Mouse (Mus musculus): ENCODE measurements around the gene Arl6ip5. TPM values are rescaled to one million over a fixed set of nuclear protein-coding genes. Genes with fewer than 3 reads are reported as not detected.

The Arl6ip5 gene
- polyA plus RNA-seq (2021; fragmentation: Nextera tagmentation): 89.3 and 102 TPM in 2 replicates
- long read RNA-seq, experiment 1, transcript Arl6ip5-201 (3 exons, 1,442 nt): major isoform, 262 of 270 reads
- long read RNA-seq, experiment 1, partial matches to known transcripts: 4 of 270 reads
- long read RNA-seq, experiment 1, other reads (novel, unspliced or antisense): 4 of 270 reads
- long read RNA-seq, experiment 2, transcript Arl6ip5-201 (3 exons, 1,442 nt): major isoform, 79 of 87 reads
- long read RNA-seq, experiment 2, partial matches to known transcripts: 2 of 87 reads
- long read RNA-seq, experiment 2, other reads (novel, unspliced or antisense): 6 of 87 reads

DNA sequence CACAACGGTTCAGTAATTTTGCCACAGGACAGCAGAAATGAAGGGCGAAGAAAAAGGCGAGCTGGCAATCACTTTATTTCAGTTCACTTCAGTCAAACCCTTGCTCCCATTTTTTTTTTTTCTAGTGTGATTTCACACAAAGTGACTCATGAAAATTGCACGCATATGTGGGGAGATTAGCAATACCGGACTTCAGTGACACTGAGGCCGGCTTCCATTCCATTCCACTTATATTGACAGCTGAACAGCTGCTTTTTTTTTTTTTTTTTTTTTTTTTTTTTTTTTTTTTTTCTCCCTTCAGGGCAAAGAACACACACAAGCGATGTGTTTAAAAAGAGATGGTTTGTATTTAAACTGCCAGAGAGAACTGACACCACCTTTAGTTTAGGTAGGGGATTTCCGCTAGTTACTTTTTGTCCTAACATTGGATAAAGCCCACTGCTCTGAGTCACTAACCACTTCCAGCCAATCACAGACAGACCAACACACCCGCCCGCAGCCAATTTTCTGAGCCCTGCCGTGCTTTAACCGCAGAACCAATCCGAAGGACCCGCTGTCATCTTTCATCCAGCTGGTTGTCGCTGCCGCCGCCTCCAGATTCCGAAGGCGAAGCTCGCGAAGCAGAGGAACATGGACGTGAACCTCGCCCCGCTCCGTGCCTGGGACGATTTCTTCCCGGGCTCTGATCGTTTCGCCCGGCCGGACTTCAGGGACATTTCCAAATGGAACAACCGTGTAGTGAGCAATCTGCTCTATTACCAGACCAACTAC, at the start of gene Arl6ip5:
Gene Arl6ip5, plus strand, starts transcription at position 499 of the 771 bp plus-strand sequence.

DNA sequence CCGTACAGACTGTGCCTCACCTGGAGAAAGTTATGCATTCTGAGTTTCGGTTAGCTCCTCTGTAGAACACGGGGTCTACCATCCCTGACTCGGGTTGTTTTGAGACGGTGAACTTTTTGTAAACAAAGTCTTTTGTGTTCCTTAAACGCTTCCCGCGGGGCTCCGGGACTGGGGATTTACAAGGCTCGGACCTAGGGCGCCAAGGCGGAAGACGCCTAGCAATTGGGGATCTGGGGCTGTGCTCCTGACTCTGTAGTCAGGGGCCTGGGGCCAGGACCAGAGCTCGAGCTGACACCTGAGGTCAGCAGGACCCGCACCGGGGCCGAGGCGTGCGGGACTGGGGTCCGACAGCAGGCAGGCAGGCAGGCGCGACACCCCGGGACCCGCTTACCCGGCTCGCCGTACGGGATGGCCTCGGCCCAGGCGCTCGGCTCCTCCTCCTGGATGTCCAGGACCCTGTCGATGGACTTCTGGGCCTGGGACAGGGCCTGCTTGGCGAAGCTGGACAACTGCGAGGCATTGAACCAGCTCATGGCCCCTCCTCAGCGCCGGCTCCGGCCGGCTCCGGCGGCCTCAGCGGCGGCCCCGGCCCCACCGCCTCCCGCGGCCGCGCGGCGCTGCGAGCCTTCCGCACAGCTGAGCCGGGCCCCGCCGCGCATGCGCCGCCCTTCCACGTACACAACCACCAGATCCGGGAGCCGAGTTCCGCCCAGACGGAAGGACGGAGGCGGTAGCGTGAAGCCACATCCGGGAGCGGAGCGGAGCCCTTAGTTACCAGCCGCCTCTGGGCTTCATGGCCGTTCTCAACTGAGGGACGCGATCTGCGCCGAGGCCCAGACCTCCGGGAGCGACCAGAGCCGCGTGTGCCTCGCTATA, 31.8 kb upstream of the Arl6ip5 start, which contains the start of gene Tmf1:
Gene Tmf1, minus strand, starts transcription at position 632 of the 876 bp plus-strand sequence.

DNA sequence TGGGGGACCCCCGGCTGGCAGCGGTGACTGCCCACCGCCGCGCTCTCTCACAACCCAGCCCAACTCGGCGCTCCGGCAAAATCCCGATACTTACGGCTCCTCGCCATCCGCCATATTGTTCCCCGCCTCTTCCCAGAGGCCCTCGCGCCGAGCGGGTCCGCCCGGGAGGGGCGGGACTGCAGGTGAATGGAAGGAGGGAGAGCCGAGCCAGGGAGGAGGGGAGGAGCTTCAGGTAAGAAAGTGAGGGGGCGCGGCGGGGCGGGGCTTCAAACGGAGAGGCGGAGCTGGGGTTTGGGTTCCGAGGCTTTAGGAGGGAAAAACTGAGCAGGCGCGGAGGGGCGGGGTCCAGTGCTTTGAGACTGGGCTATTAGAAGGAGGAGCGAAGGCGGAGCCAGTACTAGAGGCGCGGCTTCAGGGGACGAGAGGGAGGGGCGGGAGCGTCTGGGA, 5.0 kb upstream of the Arl6ip5 start, which contains the start of gene Uba3:
Gene Uba3, minus strand, starts transcription at position 209 of the 447 bp plus-strand sequence.

DNA sequence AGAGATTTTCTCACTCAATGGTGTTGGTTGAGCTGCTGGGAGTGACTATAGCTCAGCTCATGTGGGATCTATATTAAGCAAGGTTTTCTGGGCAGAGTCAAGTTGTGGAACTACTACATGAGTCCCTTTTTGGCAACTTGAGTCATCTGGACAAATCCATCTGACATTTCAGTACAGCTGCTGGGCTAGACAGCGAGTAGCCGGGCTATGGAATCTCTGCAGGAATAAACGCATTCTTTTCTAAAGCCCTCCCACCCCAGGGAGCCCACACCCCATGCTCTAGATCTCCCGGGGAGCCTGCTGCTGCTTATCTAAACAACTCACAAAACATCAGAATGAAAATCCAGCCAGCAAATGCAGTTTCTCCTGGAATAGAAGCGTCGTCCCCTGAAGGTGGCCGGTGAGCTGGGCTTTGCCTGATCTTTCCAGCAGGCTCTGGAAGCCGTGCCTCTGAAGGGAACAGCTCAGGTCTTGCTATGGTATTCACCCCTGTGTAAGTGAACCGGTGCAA, 42.3 kb downstream of the Arl6ip5 start, which contains the start of gene Lmod3:
Gene Lmod3, minus strand, starts transcription at position 49 of the 511 bp plus-strand sequence.

Other genes starting within 250 kb of the Arl6ip5 start
- gene Fam19a4, start 150.3 kb upstream of the Arl6ip5 start, polyA plus RNA-seq (2021; fragmentation: Nextera tagmentation): 0.23 and 0.67 TPM in 2 replicates
- gene Eogt, start 61.5 kb upstream of the Arl6ip5 start, polyA plus RNA-seq (2021; fragmentation: Nextera tagmentation): 6.3 TPM in 2 replicates
- 39.4 and 47.4 TPM in 2 replicates for gene Tmf1, start 31.6 kb upstream of the Arl6ip5 start, polyA plus RNA-seq (2021; fragmentation: Nextera tagmentation)
- gene Uba3, start 5.0 kb upstream of the Arl6ip5 start, polyA plus RNA-seq (2021; fragmentation: Nextera tagmentation): 46.9 and 55.7 TPM in 2 replicates
- 0.06 and 0.09 TPM in 2 replicates for gene Lmod3, start 42.1 kb downstream of the Arl6ip5 start, polyA plus RNA-seq (2021; fragmentation: Nextera tagmentation)